Mouse (Mus musculus) MEL (cell line): Measurements from ENCODE around the gene Mettl4.

Source experiments
- CHD1 ChIP-seq: IDR thresholded peaks from 2 replicates; pipeline ENCODE4 v1.6.1; 2012; ENCODE audit warnings: low read depth, mild to moderate bottlenecking, inconsistent platforms, low read length, improper control_type of control experiment
- CTCF ChIP-seq, 3 experiments: IDR thresholded peaks in 2 of 3; conservative IDR thresholded peaks in 1 of 3; 2 replicates each; pipeline ENCODE4 v1.5.1; 2011 to 2012; ENCODE audit warnings: low read length in 3 of 3, low read depth in 2 of 3, mild to moderate bottlenecking in 2 of 3, improper control_type of control experiment in 1 of 3, inconsistent platforms in 1 of 3, mixed read lengths in 1 of 3, moderate library complexity in 1 of 3; ENCODE audit not compliant: control insufficient read depth in 1 of 3, insufficient read depth in 1 of 3, poor library complexity in 1 of 3, severe bottlenecking in 1 of 3
- E2F4 ChIP-seq: IDR thresholded peaks from 2 replicates; pipeline ENCODE4 v1.6.1; 2011; ENCODE audit warnings: low read depth, low read length, improper control_type of control experiment, borderline replicate concordance
- EP300 ChIP-seq, 2 experiments: IDR thresholded peaks; 2 replicates each; pipeline ENCODE4 v1.6.1; 2011; ENCODE audit warnings: improper control_type of control experiment in 2 of 2, low read length in 2 of 2, low read depth in 1 of 2, mild to moderate bottlenecking in 1 of 2
- MAX ChIP-seq: IDR thresholded peaks from 2 replicates; pipeline ENCODE4 v1.6.1; 2011; ENCODE audit warnings: low read length, improper control_type of control experiment
- MYC ChIP-seq: IDR thresholded peaks from 2 replicates; pipeline ENCODE4 v1.6.1; 2011; ENCODE audit warnings: low read depth, mild to moderate bottlenecking, low read length, improper control_type of control experiment, moderate library complexity
- POLR2A ChIP-seq, 2 experiments: IDR thresholded peaks; 2 replicates each; pipeline ENCODE4 v1.6.1; 2011 to 2012; ENCODE audit warnings: low read length in 2 of 2, mild to moderate bottlenecking in 2 of 2, control low read depth in 1 of 2, improper control_type of control experiment in 1 of 2, low read depth in 1 of 2, moderate library complexity in 1 of 2; ENCODE audit not compliant: control insufficient read depth in 1 of 2, insufficient read depth in 1 of 2, poor library complexity in 1 of 2
- RCOR1 ChIP-seq: IDR thresholded peaks from 2 replicates; pipeline ENCODE4 v1.6.1; 2012; ENCODE audit warnings: low read depth, mild to moderate bottlenecking, inconsistent platforms, low read length, improper control_type of control experiment
- TBP ChIP-seq: IDR thresholded peaks from 2 replicates; pipeline ENCODE4 v1.8.0; 2011; ENCODE audit warnings: low read depth, low read length, improper control_type of control experiment
- ZMIZ1 ChIP-seq: IDR thresholded peaks from 2 replicates; pipeline ENCODE4 v1.6.1; 2012; ENCODE audit warnings: low read depth, mild to moderate bottlenecking, inconsistent platforms, low read length, improper control_type of control experiment, moderate library complexity
- ZNF384 ChIP-seq: IDR thresholded peaks from 2 replicates; pipeline ENCODE4 v1.6.1; 2012; ENCODE audit warnings: low read depth, mild to moderate bottlenecking, inconsistent platforms, low read length, improper control_type of control experiment

GRCm38 (mm10) chr17:94764711-94765110, 14.9 kb upstream of the Mettl4 start:
- TF ChIP-seq TBP = no peak
- no peak for TF ChIP-seq POLR2A (IDR thresholded peaks at IDR 0.05; ENCODE audit: control insufficient read depth in 1 of 2, insufficient read depth in 1 of 2, low read depth in 1 of 2, low read length in 2 of 2, poor library complexity in 1 of 2)
- peak; percentile 8 to 52; a peak in 2 of 4 replicates for TF ChIP-seq EP300 (IDR thresholded peaks at IDR 0.05; ENCODE audit: low read depth in 1 of 2, low read length in 2 of 2)
- no peak for TF ChIP-seq MAX
- TF ChIP-seq RCOR1 = no peak
- TF ChIP-seq ZMIZ1 = no peak
- TF ChIP-seq MYC = no peak
- TF ChIP-seq CTCF (IDR thresholded peaks at IDR 0.05 in 2 of 3, conservative IDR thresholded peaks at IDR 0.05 in 1 of 3; ENCODE audit: control insufficient read depth in 1 of 3, insufficient read depth in 1 of 3, low read depth in 2 of 3, low read length in 3 of 3, poor library complexity in 1 of 3, severe bottlenecking in 1 of 3) = no peak
- TF ChIP-seq ZNF384 = no peak
- no peak for TF ChIP-seq CHD1
- TF ChIP-seq E2F4 = no peak
